Mouse (Mus musculus): ENCODE results near the gene Gba. TPM values are rescaled to one million over a fixed set of nuclear protein-coding genes. Genes with fewer than 3 reads are reported as not detected.

Gene Gba
- total and polyA plus RNA-seq, 2 experiments from 2014 or later = 46.1 to 64.6 TPM

DNA sequence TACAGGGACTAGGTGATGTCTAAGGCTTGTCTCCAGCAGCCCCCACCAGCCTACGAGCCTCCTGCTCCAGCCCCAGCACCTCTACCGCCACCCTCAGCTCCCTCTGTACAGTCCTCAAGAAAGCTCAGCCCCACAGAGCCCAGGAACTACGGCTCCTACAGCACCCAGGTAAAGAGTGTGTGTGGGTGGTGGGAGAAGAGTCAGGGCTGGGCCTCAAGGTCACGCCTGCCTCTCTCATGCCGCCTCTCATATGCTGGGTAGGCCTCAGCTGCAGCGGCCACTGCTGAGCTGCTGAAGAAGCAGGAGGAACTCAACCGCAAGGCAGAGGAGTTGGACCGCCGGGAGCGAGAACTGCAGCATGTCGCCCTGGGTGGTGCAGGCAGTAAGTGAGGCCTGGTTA lies 23.7 kb upstream of the Gba start:
- WGBS = 93% methylated on average over 11 of the region's 11 CpGs
- DNase-seq (ENCODE audit: low spot score) (no peak), ATAC-seq (ENCODE audit: low FRiP score) (no peak)
- Histone ChIP-seq H3K27me3 (ENCODE audit: insufficient read depth, low read length) (no peaks in the 10 kb centered on the region), H3K27ac (ENCODE audit: low read depth, low read length) (no peak overlapping the region), H3K4me3 (ENCODE audit: low read depth, low read length) (no peak overlapping the region), H3K9me3 (ENCODE audit: low read length) (no peaks in the 10 kb centered on the region), H3K9ac (replicated peaks; ENCODE audit: low read length, poor library complexity, severe bottlenecking) (no peak overlapping the region), H3K36me3 (ENCODE audit: insufficient read depth, low read length) (peaks cover 53% of the 10 kb centered on the region), H3K4me2 (ENCODE audit: low read depth, low read length, poor library complexity, severe bottlenecking) (no peak overlapping the region), H3K4me1 (ENCODE audit: insufficient read depth, low read length) (peaks cover 11% of the 10 kb centered on the region)
- no peak for TF ChIP-seq CTCF (IDR thresholded peaks at IDR 0.05)

GRCm38 (mm10) chr3:89181749-89182500 lies 20.8 kb upstream of the Gba start:
- Histone ChIP-seq H3K9ac (replicated peaks; ENCODE audit: low read length, poor library complexity, severe bottlenecking) (no peak overlapping the region), H3K4me3 (ENCODE audit: low read depth, low read length) (no peak overlapping the region), H3K9me3 (ENCODE audit: low read length) (no peaks in the 10 kb centered on the region), H3K4me2 (ENCODE audit: low read depth, low read length, poor library complexity, severe bottlenecking) (no peak overlapping the region), H3K36me3 (ENCODE audit: insufficient read depth, low read length) (peaks cover 25% of the 10 kb centered on the region), H3K27me3 (ENCODE audit: insufficient read depth, low read length) (no peaks in the 10 kb centered on the region), H3K4me1 (ENCODE audit: insufficient read depth, low read length) (peaks cover 17% of the 10 kb centered on the region), H3K27ac (ENCODE audit: low read depth, low read length) (0 out of 2 replicates have a peak overlapping the region, but pooled peaks have one; percentile 94)
- 91% methylated on average over 27 of the region's 27 CpGs for WGBS
- ATAC-seq (ENCODE audit: low FRiP score) (no peak), DNase-seq (ENCODE audit: low spot score) (no peak)
- no peak for TF ChIP-seq CTCF (IDR thresholded peaks at IDR 0.05)

DNA sequence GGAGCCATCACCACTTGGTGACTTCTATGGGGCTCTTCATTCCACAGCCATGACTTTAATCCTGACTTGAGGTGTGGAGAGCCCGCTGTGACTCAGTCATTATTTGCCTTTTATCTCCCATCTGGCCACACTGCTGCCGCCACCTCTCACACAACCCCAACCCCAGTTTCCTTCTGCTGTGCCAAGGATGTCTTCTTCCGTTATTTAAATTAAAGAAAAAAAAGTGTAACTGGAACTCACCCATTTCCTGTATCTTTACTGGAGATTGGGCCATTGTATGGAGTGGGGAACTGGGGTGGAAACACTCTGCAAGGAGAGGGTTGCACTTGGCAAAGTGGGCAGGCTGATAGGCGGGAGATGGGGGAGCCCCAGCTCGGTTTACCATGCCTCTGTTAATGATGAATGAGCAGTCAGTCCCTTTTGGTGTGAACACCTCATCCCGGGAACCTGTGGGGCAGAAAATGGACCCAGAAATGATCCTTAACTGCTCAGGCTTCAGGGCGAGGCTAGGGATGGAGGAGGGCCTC lies 20.1 kb upstream of the Gba start:
- Histone ChIP-seq H3K4me2 (ENCODE audit: low read depth, low read length, poor library complexity, severe bottlenecking) (peak overlapping the region; percentile 88), H3K36me3 (ENCODE audit: insufficient read depth, low read length) (peaks cover 30% of the 10 kb centered on the region), H3K27ac (ENCODE audit: low read depth, low read length) (peak overlapping the region; percentile 94), H3K9me3 (ENCODE audit: low read length) (no peaks in the 10 kb centered on the region), H3K9ac (replicated peaks; ENCODE audit: low read length, poor library complexity, severe bottlenecking) (peak overlapping the region; percentile 90), H3K4me3 (ENCODE audit: low read depth, low read length) (peak overlapping the region; percentile 65), H3K4me1 (ENCODE audit: insufficient read depth, low read length) (peaks cover 17% of the 10 kb centered on the region), H3K27me3 (ENCODE audit: insufficient read depth, low read length) (no peaks in the 10 kb centered on the region)
- no peak for DNase-seq (ENCODE audit: low spot score)
- no peak for TF ChIP-seq CTCF (IDR thresholded peaks at IDR 0.05)
- 48% methylated on average over 7 of the region's 7 CpGs for WGBS
- 0 out of 2 replicates have a peak, but pooled peaks have one; percentile 1 for ATAC-seq (ENCODE audit: low FRiP score)

DNA sequence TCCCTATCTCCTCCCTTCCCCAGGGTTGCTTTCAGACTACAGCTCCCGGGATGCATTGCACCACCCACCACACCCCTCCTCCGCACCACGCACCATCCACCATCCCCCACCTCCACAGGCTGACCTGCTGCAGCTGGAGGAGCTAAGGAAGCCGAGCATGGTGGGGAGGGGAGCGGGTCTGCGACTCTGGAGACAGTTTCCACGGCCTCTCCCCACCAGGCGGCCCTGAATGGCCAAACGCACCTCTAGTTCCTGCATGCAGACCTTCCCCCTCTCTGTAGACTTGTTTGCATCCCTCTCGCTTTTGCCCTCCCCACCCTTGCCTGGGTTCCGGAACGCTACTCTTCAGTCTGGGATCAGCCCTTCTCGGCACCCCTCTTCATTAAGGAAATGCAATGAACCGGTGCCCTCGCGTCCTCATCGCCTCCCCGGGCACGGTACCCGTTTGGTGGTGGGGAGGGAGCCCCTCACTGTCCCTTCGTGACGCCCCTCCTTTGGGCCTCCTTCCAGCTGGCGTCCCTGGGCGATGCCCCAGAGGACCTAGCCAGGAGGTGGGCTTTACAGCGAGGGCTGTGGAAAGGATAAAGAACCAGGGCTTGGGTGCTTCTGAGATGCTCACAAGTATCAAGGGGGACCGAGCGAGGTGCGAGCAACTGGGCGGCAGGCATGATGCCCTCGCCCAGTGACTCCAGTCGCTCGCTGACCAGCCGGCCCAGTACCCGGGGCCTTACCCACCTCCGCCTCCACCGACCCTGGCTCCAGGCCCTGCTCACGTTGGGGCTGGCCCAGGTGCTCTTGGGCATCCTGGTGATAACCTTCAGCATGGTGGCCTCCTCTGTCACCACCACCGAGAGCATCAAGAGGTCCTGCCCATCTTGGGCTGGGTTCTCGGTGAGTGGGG lies 19.4 kb upstream of the Gba start, which contains the start of gene Fam189b:
Gene Fam189b, plus strand, starts transcription at position 86 of the 901 bp plus-strand sequence.
- H3K4me2 ChIP-seq (ENCODE audit: low read depth, low read length, poor library complexity, severe bottlenecking) = peak within 1 kb of the TSS; percentile 88
- peaks cover 36% of the 10 kb centered on the region for H3K36me3 ChIP-seq (ENCODE audit: insufficient read depth, low read length)
- DNase-seq (ENCODE audit: low spot score) (peak; percentile 92), ATAC-seq (ENCODE audit: low FRiP score) (peak; percentile 90)
- peak within 1 kb of the TSS; percentile 94 for H3K27ac ChIP-seq (ENCODE audit: low read depth, low read length)
- H3K9me3 ChIP-seq (ENCODE audit: low read length) = no peaks in the 10 kb centered on the region
- H3K4me1 ChIP-seq (ENCODE audit: insufficient read depth, low read length) = peaks cover 13% of the 10 kb centered on the region
- peak; percentile 53 for TF ChIP-seq CTCF (IDR thresholded peaks at IDR 0.05)
- peak within 1 kb of the TSS; percentile 65 for H3K4me3 ChIP-seq (ENCODE audit: low read depth, low read length)
- peak within 1 kb of the TSS; percentile 90 for H3K9ac ChIP-seq (replicated peaks; ENCODE audit: low read length, poor library complexity, severe bottlenecking)
- 3% methylated on average over 39 of the region's 39 CpGs for WGBS
- no peaks in the 10 kb centered on the region for H3K27me3 ChIP-seq (ENCODE audit: insufficient read depth, low read length)

DNA sequence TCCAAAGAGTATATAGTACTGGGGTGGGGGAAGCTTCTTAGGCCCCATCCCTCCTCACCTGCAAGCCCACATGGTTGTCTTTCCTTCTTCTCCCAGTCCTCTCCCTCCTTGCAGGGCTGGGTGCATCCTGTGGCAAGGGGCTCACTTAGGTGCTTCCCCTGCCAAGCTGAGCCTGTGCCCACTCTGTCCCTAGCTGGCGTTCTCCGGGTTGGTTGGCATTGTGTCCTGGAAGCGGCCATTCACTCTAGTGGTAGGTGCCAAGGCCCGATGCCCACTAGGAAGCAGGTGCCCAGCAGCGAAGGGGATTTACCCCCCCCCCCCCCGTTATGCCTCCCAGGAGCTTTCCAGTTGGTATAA lies 18.8 kb upstream of the Gba start:
- peak overlapping the region; percentile 65 for H3K4me3 ChIP-seq (ENCODE audit: low read depth, low read length)
- H3K27me3 ChIP-seq (ENCODE audit: insufficient read depth, low read length) = no peaks in the 10 kb centered on the region
- H3K27ac ChIP-seq (ENCODE audit: low read depth, low read length) = peak overlapping the region; percentile 94
- no peak for ATAC-seq (ENCODE audit: low FRiP score)
- H3K4me1 ChIP-seq (ENCODE audit: insufficient read depth, low read length) = peaks cover 10% of the 10 kb centered on the region; the same call in 1 of the 2 replicates
- H3K36me3 ChIP-seq (ENCODE audit: insufficient read depth, low read length) = peaks cover 42% of the 10 kb centered on the region
- 57% methylated on average over 5 of the region's 6 CpGs for WGBS
- peak overlapping the region; percentile 90 for H3K9ac ChIP-seq (replicated peaks; ENCODE audit: low read length, poor library complexity, severe bottlenecking)
- H3K9me3 ChIP-seq (ENCODE audit: low read length) = no peaks in the 10 kb centered on the region
- TF ChIP-seq CTCF (IDR thresholded peaks at IDR 0.05) = no peak
- H3K4me2 ChIP-seq (ENCODE audit: low read depth, low read length, poor library complexity, severe bottlenecking) = peak overlapping the region; percentile 88
- no peak for DNase-seq (ENCODE audit: low spot score)

Measured in midbrain, postnatal 0 days (tissue).